Mouse (Mus musculus) fibroblast of lung, adult 2 months (primary cell): ENCODE measurements around the gene Dtx1.
A peak's percentile ranks its signal among the peaks of the same experiment; 100 is the strongest.

Experiments
- DNase-seq: peaks from one replicate; pipeline ENCODE4 v3.0.0-alpha.2; 2011; ENCODE audit warnings: low read depth

Dtx1 gene

GRCm38 (mm10) chr5:120711827-120712226 is at the start of gene Dtx1:
TSS of gene Dtx1 (minus strand) at chr5:120711927.
- no peak for DNase-seq

- DNase-seq: no peak
Measured at GRCm38 (mm10) chr5:120754215-120754614, 42.5 kb upstream of the Dtx1 start.

- DNase-seq: no peak
Measured at GRCm38 (mm10) chr5:120752786-120753185, 41.1 kb upstream of the Dtx1 start.

- DNase-seq: no peak
Measured at GRCm38 (mm10) chr5:120751206-120751605, 39.5 kb upstream of the Dtx1 start.

GRCm38 (mm10) chr5:120749688-120750087 is 38.0 kb upstream of the Dtx1 start, which contains the start of gene Oas2:
TSS of gene Oas2 (minus strand) at chr5:120749853.
- no peak for DNase-seq

GRCm38 (mm10) chr5:120746451-120746850 is 34.7 kb upstream of the Dtx1 start:
- DNase-seq: peak; percentile 28

GRCm38 (mm10) chr5:120742125-120742524 is 30.4 kb upstream of the Dtx1 start:
- no peak for DNase-seq

- DNase-seq: no peak
Measured at GRCm38 (mm10) chr5:120734380-120734990, 22.8 kb upstream of the Dtx1 start.

- no peak for DNase-seq
Measured at GRCm38 (mm10) chr5:120733696-120734095, 22.0 kb upstream of the Dtx1 start.

GRCm38 (mm10) chr5:120732740-120733139 is 21.0 kb upstream of the Dtx1 start:
- DNase-seq: no peak

GRCm38 (mm10) chr5:120729319-120729718 is 17.6 kb upstream of the Dtx1 start:
- no peak for DNase-seq

GRCm38 (mm10) chr5:120725811-120726455 is 14.2 kb upstream of the Dtx1 start:
- no peak for DNase-seq

- no peak for DNase-seq
Measured at GRCm38 (mm10) chr5:120721005-120721404, 9.3 kb upstream of the Dtx1 start.

- DNase-seq: no peak
Measured at GRCm38 (mm10) chr5:120718600-120719378, 7.1 kb upstream of the Dtx1 start.

GRCm38 (mm10) chr5:120717136-120717535 is 5.4 kb upstream of the Dtx1 start:
- no peak for DNase-seq

GRCm38 (mm10) chr5:120714314-120714713 is 2.6 kb upstream of the Dtx1 start:
- peak; percentile 13 for DNase-seq

GRCm38 (mm10) chr5:120712721-120713120 is 994 bp upstream of the Dtx1 start:
- no peak for DNase-seq

- DNase-seq: no peak
Measured at GRCm38 (mm10) chr5:120711416-120711815, 311 bp downstream of the Dtx1 start.

- no peak for DNase-seq
Measured at GRCm38 (mm10) chr5:120710826-120711248, 890 bp downstream of the Dtx1 start.

GRCm38 (mm10) chr5:120710161-120710825 is 1.4 kb downstream of the Dtx1 start:
- DNase-seq: no peak

- DNase-seq: no peak
Measured at GRCm38 (mm10) chr5:120706976-120707375, 4.8 kb downstream of the Dtx1 start.

GRCm38 (mm10) chr5:120706541-120706940 is 5.2 kb downstream of the Dtx1 start:
- DNase-seq: no peak
